Comparison of ENCODE assay signal across 17 mouse cellular contexts in the genomic region with DNA sequence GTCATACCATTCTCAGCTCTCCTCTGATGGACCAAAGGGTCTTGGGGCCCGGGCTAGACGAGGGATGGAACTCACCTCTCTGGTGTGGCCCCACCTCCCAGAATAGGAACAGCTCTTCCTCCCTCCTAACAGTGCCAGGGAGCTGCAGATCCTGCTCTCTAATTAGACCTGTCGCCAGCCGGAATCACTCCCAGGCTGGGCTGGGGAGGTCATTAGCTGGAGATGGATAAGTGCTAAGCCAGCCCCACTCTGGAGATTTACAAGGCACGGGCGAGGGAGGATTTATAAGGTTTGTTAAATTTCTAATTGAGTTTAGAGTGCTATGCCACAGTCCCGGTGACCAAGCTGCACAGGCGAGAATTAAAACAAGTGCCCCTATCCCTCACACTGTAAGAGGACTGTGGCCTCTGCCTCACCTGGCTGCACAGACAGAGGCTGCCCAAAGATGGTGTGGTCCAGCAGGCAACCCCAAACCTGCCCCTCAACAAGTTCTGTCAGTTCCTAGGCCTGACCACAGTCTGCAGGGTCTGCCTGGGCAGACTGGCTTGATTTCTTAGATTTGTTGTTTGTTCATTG.
"Had no signal": no experiment of that assay in that cellular context is flagged by ENCODE, and none has a peak within 500 bp of the region (broad histone marks: within the 10 kb centered on the region; RNA-seq: fewer than 3 reads in every experiment).

No protein-coding gene starts in this region.

- ATAC-seq: intestine, embryonic 15.5 days; liver, postnatal 0 days; lung, postnatal 0 days; midbrain, embryonic 15.5 days had no signal

- H3K27ac ChIP-seq: intestine, embryonic 15.5 days; limb, embryonic 12.5 days; limb, embryonic 15.5 days; liver, embryonic 14.5 days; macrophage; midbrain, embryonic 12.5 days; midbrain, embryonic 15.5 days; neural tube, embryonic 12.5 days; neural tube, embryonic 15.5 days had no signal

- H3K4me1 ChIP-seq: intestine, embryonic 15.5 days; midbrain, embryonic 12.5 days had no signal

- H3K27me3 ChIP-seq: intestine, embryonic 15.5 days; midbrain, embryonic 12.5 days; midbrain, embryonic 15.5 days; neural tube, embryonic 12.5 days had no signal

- DNase-seq: kidney, adult 18-20 months; kidney, postnatal 36 days; liver, postnatal 0 days; lung, embryonic 14.5 days; thymus, adult 18-20 months; thymus, postnatal 36 days had no signal

- H3K4me3 ChIP-seq: intestine, embryonic 15.5 days; limb, embryonic 12.5 days; limb, embryonic 15.5 days; midbrain, embryonic 12.5 days; midbrain, embryonic 15.5 days; neural tube, embryonic 12.5 days; neural tube, embryonic 15.5 days had no signal

- H3K36me3 ChIP-seq: intestine, embryonic 15.5 days; limb, embryonic 12.5 days; limb, embryonic 15.5 days; midbrain, embryonic 12.5 days; midbrain, embryonic 15.5 days; neural tube, embryonic 12.5 days; neural tube, embryonic 15.5 days had no signal

- H3K4me2 ChIP-seq: intestine, embryonic 15.5 days; limb, embryonic 12.5 days; limb, embryonic 15.5 days; liver, embryonic 11.5 days; lung, embryonic 14.5 days; midbrain, embryonic 12.5 days; midbrain, embryonic 15.5 days; neural tube, embryonic 12.5 days; neural tube, embryonic 15.5 days had no signal

- H3K9ac ChIP-seq: intestine, embryonic 15.5 days; limb, embryonic 12.5 days; limb, embryonic 15.5 days; liver, embryonic 14.5 days; liver, postnatal 0 days; lung, embryonic 14.5 days; midbrain, embryonic 12.5 days; midbrain, embryonic 15.5 days; neural tube, embryonic 12.5 days; neural tube, embryonic 15.5 days had no signal

- H3K9me3 ChIP-seq: intestine, embryonic 15.5 days; limb, embryonic 12.5 days; limb, embryonic 15.5 days; midbrain, embryonic 12.5 days; midbrain, embryonic 15.5 days; neural tube, embryonic 12.5 days; neural tube, embryonic 15.5 days had no signal
